Mouse (Mus musculus) heart, postnatal 25 days (tissue): ENCODE data around the gene Iqcb1. TPM values are rescaled to one million over a fixed set of nuclear protein-coding genes. Genes with fewer than 3 reads are reported as not detected.
"Not testable (repeated sequence)": the region's sequence is repeated elsewhere in the genome, so short reads cannot be mapped to it uniquely, and the experiment has no call there.

Experiments
- DNase-seq: peaks from one replicate; pipeline ENCODE4 v3.0.0; 2022; ENCODE audit warnings: low spot score
- intact Hi-C: fragments of 180-260 bp; cut with DNase I; formaldehyde crosslinking; loops from one replicate; pipeline ENCODE4 v1.15.1; 2025
- total RNA-seq, 2 experiments: library from RNA; stranded (reverse); gene quantifications; 2 replicates each; pipeline ENCODE4 v1.2.3; 2021

Iqcb1 gene
- 10 to 100 TPM; 13.3 to 13.4 TPM for total RNA-seq

GRCm38 (mm10) chr16:36828054-36828786, at the start of gene Iqcb1:
TSS of gene Iqcb1 (plus strand) at chr16:36828385.
- DNase-seq = peak; percentile 71
- intact Hi-C loops = loop anchor here (2.0 kb wide), 1 partner anchor 47 kb away; the partner anchor contains the start of genes Eaf2 and Golgb1

GRCm38 (mm10) chr16:36784146-36784545, 44.0 kb upstream of the Iqcb1 start:
- intact Hi-C loops = no loop called here
- DNase-seq = no peak

GRCm38 (mm10) chr16:36784594-36785313, 43.4 kb upstream of the Iqcb1 start, which contains the start of gene Slc15a2:
TSS of gene Slc15a2 (minus strand) at chr16:36784962.
- intact Hi-C loops = no loop called here
- no peak for DNase-seq

GRCm38 (mm10) chr16:36786466-36786865, 41.7 kb upstream of the Iqcb1 start:
- intact Hi-C loops = no loop called here
- no peak for DNase-seq

GRCm38 (mm10) chr16:36790166-36790565, 38.0 kb upstream of the Iqcb1 start:
- intact Hi-C loops = no loop called here
- DNase-seq = no peak

GRCm38 (mm10) chr16:36794976-36795375, 33.2 kb upstream of the Iqcb1 start:
- no peak for DNase-seq
- intact Hi-C loops = no loop called here

GRCm38 (mm10) chr16:36798334-36798733, 29.9 kb upstream of the Iqcb1 start:
- DNase-seq = no peak
- intact Hi-C loops = no loop called here

- DNase-seq = no peak
- intact Hi-C loops = no loop called here
These were observed 25.8 kb upstream of the Iqcb1 start for GRCm38 (mm10) chr16:36802361-36802760.

- intact Hi-C loops = no loop called here
- DNase-seq = no peak
These were observed 19.6 kb upstream of the Iqcb1 start for GRCm38 (mm10) chr16:36808616-36809015.

GRCm38 (mm10) chr16:36813680-36814079, 14.5 kb upstream of the Iqcb1 start:
- DNase-seq = no peak
- intact Hi-C loops = no loop called here

GRCm38 (mm10) chr16:36816916-36817315, 11.3 kb upstream of the Iqcb1 start:
- DNase-seq = no peak
- intact Hi-C loops = loop anchor here (1.0 to 5.0 kb wide), 3 partner anchors 95 to 950 kb away; no protein-coding TSS in a partner anchor

- DNase-seq = peak; percentile 26
- intact Hi-C loops = loop anchor here (1.0 to 5.0 kb wide), 3 partner anchors 95 to 950 kb away; no protein-coding TSS in a partner anchor
These were observed 10.8 kb upstream of the Iqcb1 start for GRCm38 (mm10) chr16:36817321-36817926.

- no peak for DNase-seq
- intact Hi-C loops = no loop called here
These were observed 8.2 kb upstream of the Iqcb1 start for GRCm38 (mm10) chr16:36820016-36820415.

GRCm38 (mm10) chr16:36820747-36821146, 7.4 kb upstream of the Iqcb1 start:
- intact Hi-C loops = no loop called here

GRCm38 (mm10) chr16:36821474-36821873, 6.7 kb upstream of the Iqcb1 start:
- no peak for DNase-seq
- intact Hi-C loops = no loop called here

More at GRCm38 (mm10) chr16:36820747-36821146, 7.4 kb upstream of the Iqcb1 start:
- DNase-seq = no peak

- DNase-seq = no peak
- intact Hi-C loops = loop anchor here (2.0 kb wide), 1 partner anchor 47 kb away; the partner anchor contains the start of genes Eaf2 and Golgb1
These were observed 553 bp upstream of the Iqcb1 start for GRCm38 (mm10) chr16:36827611-36828053.

GRCm38 (mm10) chr16:36828820-36829219, 635 bp downstream of the Iqcb1 start:
- DNase-seq = no peak
- intact Hi-C loops = loop anchor here (2.0 kb wide), 1 partner anchor 46 kb away; the partner anchor contains the start of genes Eaf2 and Golgb1

GRCm38 (mm10) chr16:36846894-36847293, 18.7 kb downstream of the Iqcb1 start:
- DNase-seq, intact Hi-C loops: not testable (repeated sequence)

- intact Hi-C loops = no loop called here
- no peak for DNase-seq
These were observed 23.0 kb downstream of the Iqcb1 start for GRCm38 (mm10) chr16:36851202-36851601.

- no peak for DNase-seq
- intact Hi-C loops = no loop called here
These were observed 35.4 kb downstream of the Iqcb1 start for GRCm38 (mm10) chr16:36863585-36863984.
